Mouse (Mus musculus) liver, embryonic 15.5 days (tissue): ENCODE measurements at regions not wholly inside any gene's neighbourhood (a gene's known extent, or its start where the extent isn't known, plus 50 kb on each side); places are given as distances from the start of the nearest gene placed in this dataset.

Source experiments
- ATAC-seq: fragments of 200-750 bp; cut with Nextera tagmentation; 2 replicates; pipeline ENCODE4 v1.8.0; 2017; ENCODE audit warnings: moderate number of reproducible peaks, mild to moderate bottlenecking, moderate library complexity; ENCODE audit not compliant: insufficient read depth
- H3K27ac ChIP-seq: fragments of 300-500 bp; sonication (generic); replicated peaks from 2 replicates; pipeline ENCODE4 v1.5.1; 2015; ENCODE audit warnings: mild to moderate bottlenecking, inconsistent platforms
- H3K27me3 ChIP-seq: fragments of 300-500 bp; sonication (generic); 2 replicates; pipeline ENCODE4 v1.6.1; 2015; ENCODE audit warnings: mild to moderate bottlenecking, inconsistent platforms
- H3K36me3 ChIP-seq: fragments of 300-500 bp; sonication (generic); replicated peaks from 2 replicates; pipeline ENCODE4 v1.6.1; 2015; ENCODE audit warnings: moderate library complexity, mild to moderate bottlenecking, inconsistent platforms
- H3K4me1 ChIP-seq: fragments of 300-500 bp; sonication (generic); replicated peaks from 2 replicates; pipeline ENCODE4 v1.6.1; 2015; ENCODE audit warnings: inconsistent platforms
- H3K4me2 ChIP-seq: fragments of 300-500 bp; sonication (generic); 2 replicates; pipeline ENCODE4 v1.6.1; 2015; ENCODE audit warnings: moderate library complexity, mild to moderate bottlenecking, inconsistent platforms
- H3K4me3 ChIP-seq: fragments of 300-500 bp; sonication (generic); replicated peaks from 2 replicates; pipeline ENCODE4 v1.5.1; 2015; ENCODE audit warnings: mild to moderate bottlenecking, inconsistent platforms
- H3K9ac ChIP-seq: fragments of 300-500 bp; sonication (generic); 2 replicates; pipeline ENCODE4 v1.6.1; 2015; ENCODE audit warnings: moderate library complexity, mild to moderate bottlenecking, inconsistent platforms
- H3K9me3 ChIP-seq: fragments of 300-500 bp; sonication (generic); replicated peaks from 2 replicates; pipeline ENCODE4 v1.6.1; 2016; ENCODE audit warnings: inconsistent platforms
- WGBS: fragments of 180-500 bp; shearing (Covaris S2); methylation state at CpG from one replicate; pipeline ENCODE4 v1.1.7; 2015; ENCODE audit warnings: mixed read lengths; ENCODE audit not compliant: insufficient replicate concordance; 5-methylcytosine and 5-hydroxymethylcytosine counted together

- ATAC-seq, result no peak
- no peaks in the 10 kb centered on the region for H3K9me3 ChIP-seq
- no peaks in the 10 kb centered on the region for H3K36me3 ChIP-seq
- no peaks in the 10 kb centered on the region for H3K4me1 ChIP-seq
- H3K27me3 ChIP-seq, result no peaks in the 10 kb centered on the region
- H3K4me2 ChIP-seq, result no peak overlapping the region
- no peak overlapping the region for H3K4me3 ChIP-seq
- 51% methylated on average over 2 of the region's 2 CpGs for WGBS
- H3K27ac ChIP-seq, result no peak overlapping the region
- no peak overlapping the region for H3K9ac ChIP-seq
These were observed 146.4 kb downstream of the Ttc32 start for GRCm38 (mm10) chr12:9176198-9176597.

- Histone ChIP-seq H3K9me3 (no peaks in the 10 kb centered on the region), H3K4me1 (no peaks in the 10 kb centered on the region), H3K9ac (no peak overlapping the region), H3K27ac (no peak overlapping the region), H3K4me3 (no peak overlapping the region), H3K4me2 (no peak overlapping the region), H3K27me3 (no peaks in the 10 kb centered on the region), H3K36me3 (no peaks in the 10 kb centered on the region)
- no peak for ATAC-seq
- WGBS, result 55% methylated on average over 4 of the region's 4 CpGs
These were observed 148.8 kb downstream of the Ttc32 start for GRCm38 (mm10) chr12:9178626-9179025.

- Histone ChIP-seq H3K27me3 (no peaks in the 10 kb centered on the region), H3K9me3 (no peaks in the 10 kb centered on the region)
These were observed 150.9 kb downstream of the Ttc32 start for GRCm38 (mm10) chr12:9180677-9181076.

GRCm38 (mm10) chr12:9191721-9192120 lies 161.9 kb downstream of the Ttc32 start:
- Histone ChIP-seq H3K4me2 (no peak overlapping the region), H3K9me3 (no peaks in the 10 kb centered on the region), H3K9ac (no peak overlapping the region), H3K27ac (no peak overlapping the region), H3K36me3 (no peaks in the 10 kb centered on the region), H3K4me3 (no peak overlapping the region), H3K4me1 (no peaks in the 10 kb centered on the region), H3K27me3 (no peaks in the 10 kb centered on the region)
- 59% methylated on average over 5 of the region's 5 CpGs for WGBS
- ATAC-seq, result no peak

More at GRCm38 (mm10) chr12:9180677-9181076, 150.9 kb downstream of the Ttc32 start:
- no peak for ATAC-seq
- H3K27ac ChIP-seq, result no peak overlapping the region
- no peak overlapping the region for H3K4me3 ChIP-seq
- no peaks in the 10 kb centered on the region for H3K36me3 ChIP-seq
- WGBS, result 57% methylated on average over 4 of the region's 4 CpGs
- no peak overlapping the region for H3K4me2 ChIP-seq
- no peaks in the 10 kb centered on the region for H3K4me1 ChIP-seq
- H3K9ac ChIP-seq, result no peak overlapping the region

GRCm38 (mm10) chr12:9199321-9199720 lies 169.5 kb downstream of the Ttc32 start:
- Histone ChIP-seq H3K27me3 (no peaks in the 10 kb centered on the region), H3K4me3 (no peak overlapping the region), H3K9me3 (no peaks in the 10 kb centered on the region), H3K36me3 (no peaks in the 10 kb centered on the region), H3K4me2 (no peak overlapping the region), H3K4me1 (no peaks in the 10 kb centered on the region), H3K9ac (no peak overlapping the region), H3K27ac (no peak overlapping the region)
- WGBS, result 68% methylated on average over 2 of the region's 2 CpGs
- no peak for ATAC-seq

GRCm38 (mm10) chr12:9212211-9212610 lies 182.4 kb downstream of the Ttc32 start:
- H3K9me3 ChIP-seq, result no peaks in the 10 kb centered on the region
- 47% methylated on average over 1 of the region's 1 CpGs for WGBS
- H3K27me3 ChIP-seq, result no peaks in the 10 kb centered on the region
- H3K36me3 ChIP-seq, result no peaks in the 10 kb centered on the region
- H3K4me3 ChIP-seq, result no peak overlapping the region
- no peaks in the 10 kb centered on the region for H3K4me1 ChIP-seq
- H3K4me2 ChIP-seq, result no peak overlapping the region
- ATAC-seq, result no peak
- H3K9ac ChIP-seq, result no peak overlapping the region
- H3K27ac ChIP-seq, result no peak overlapping the region

GRCm38 (mm10) chr12:9224971-9225370 lies 195.2 kb downstream of the Ttc32 start:
- Histone ChIP-seq H3K36me3 (no peaks in the 10 kb centered on the region), H3K4me3 (no peak overlapping the region), H3K27ac (no peak overlapping the region), H3K4me1 (no peaks in the 10 kb centered on the region), H3K4me2 (no peak overlapping the region), H3K9ac (no peak overlapping the region), H3K9me3 (no peaks in the 10 kb centered on the region), H3K27me3 (no peaks in the 10 kb centered on the region)
- 40% methylated on average over 5 of the region's 5 CpGs for WGBS
- ATAC-seq, result no peak

GRCm38 (mm10) chr12:9227901-9228300 lies 198.1 kb downstream of the Ttc32 start:
- no peak overlapping the region for H3K4me3 ChIP-seq
- H3K36me3 ChIP-seq, result no peaks in the 10 kb centered on the region
- 61% methylated on average over 5 of the region's 5 CpGs for WGBS
- no peak overlapping the region for H3K9ac ChIP-seq
- H3K4me1 ChIP-seq, result no peaks in the 10 kb centered on the region
- no peak overlapping the region for H3K4me2 ChIP-seq
- no peaks in the 10 kb centered on the region for H3K27me3 ChIP-seq
- no peak for ATAC-seq
- H3K9me3 ChIP-seq, result no peaks in the 10 kb centered on the region
- no peak overlapping the region for H3K27ac ChIP-seq

- Histone ChIP-seq H3K27ac (no peak overlapping the region), H3K4me3 (no peak overlapping the region), H3K9me3 (no peaks in the 10 kb centered on the region), H3K27me3 (no peaks in the 10 kb centered on the region), H3K4me2 (no peak overlapping the region), H3K4me1 (no peaks in the 10 kb centered on the region), H3K9ac (no peak overlapping the region), H3K36me3 (no peaks in the 10 kb centered on the region)
- ATAC-seq, result no peak
- 54% methylated on average over 2 of the region's 2 CpGs for WGBS
These were observed 198.7 kb downstream of the Ttc32 start for GRCm38 (mm10) chr12:9228486-9228885.

- no peaks in the 10 kb centered on the region for H3K4me1 ChIP-seq
- H3K27me3 ChIP-seq, result no peaks in the 10 kb centered on the region
- no peak for ATAC-seq
- no peaks in the 10 kb centered on the region for H3K9me3 ChIP-seq
- H3K4me3 ChIP-seq, result no peak overlapping the region
- no peak overlapping the region for H3K4me2 ChIP-seq
- 61% methylated on average over 4 of the region's 4 CpGs for WGBS
- H3K9ac ChIP-seq, result no peak overlapping the region
- no peaks in the 10 kb centered on the region for H3K36me3 ChIP-seq
- no peak overlapping the region for H3K27ac ChIP-seq
These were observed 200.2 kb downstream of the Ttc32 start for GRCm38 (mm10) chr12:9229981-9230380.

- no peak for ATAC-seq
- no peak overlapping the region for H3K4me3 ChIP-seq
- H3K4me1 ChIP-seq, result no peaks in the 10 kb centered on the region
- no peaks in the 10 kb centered on the region for H3K9me3 ChIP-seq
- no peak overlapping the region for H3K4me2 ChIP-seq
- no peaks in the 10 kb centered on the region for H3K36me3 ChIP-seq
- H3K27ac ChIP-seq, result no peak overlapping the region
- no peak overlapping the region for H3K9ac ChIP-seq
- no peaks in the 10 kb centered on the region for H3K27me3 ChIP-seq
- WGBS, result 72% methylated on average over 5 of the region's 5 CpGs
These were observed 200.8 kb downstream of the Ttc32 start for GRCm38 (mm10) chr12:9230576-9230975.

GRCm38 (mm10) chr12:9232431-9232830 lies 202.6 kb downstream of the Ttc32 start:
- Histone ChIP-seq H3K4me3 (no peak overlapping the region), H3K9ac (no peak overlapping the region), H3K27ac (no peak overlapping the region), H3K36me3 (no peaks in the 10 kb centered on the region), H3K4me1 (no peaks in the 10 kb centered on the region), H3K4me2 (no peak overlapping the region), H3K27me3 (no peaks in the 10 kb centered on the region), H3K9me3 (no peaks in the 10 kb centered on the region)
- ATAC-seq, result no peak
